Mouse (Mus musculus): ENCODE measurements around the gene Olfr688. TPM values are rescaled to one million over a fixed set of nuclear protein-coding genes. Genes with fewer than 3 reads are reported as not detected.

Olfr688 gene
- polyA plus RNA-seq (2012; rRNA removed) = not detected in 2 replicates

DNA sequence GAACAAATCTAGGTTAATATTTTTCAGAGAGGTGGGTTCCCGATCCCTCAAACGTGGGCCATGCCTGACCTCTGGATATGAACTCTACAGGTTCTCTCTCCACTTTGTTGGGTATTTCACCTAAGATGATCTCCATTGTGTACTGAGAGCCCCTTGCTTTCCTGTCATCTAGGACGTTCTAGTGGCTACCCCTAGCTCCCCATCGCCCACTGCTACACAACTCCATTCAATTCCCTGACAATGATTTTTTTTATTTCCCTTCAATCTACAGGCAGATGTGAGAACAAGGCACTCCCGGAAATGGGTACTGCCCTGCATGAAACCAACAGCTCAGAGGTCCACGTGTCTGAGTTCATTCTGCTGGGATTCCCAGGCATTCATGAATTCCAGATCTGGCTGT lies at the start of gene Olfr688:
Gene Olfr688 (plus strand): TSS at position 301 of the 400 bp plus-strand sequence.
- H3K4me3 ChIP-seq (replicated peaks; ENCODE audit: extremely low read depth, low read depth, low read length) = no peak within 1 kb of the TSS
- no peaks in the 10 kb centered on the region for H3K4me1 ChIP-seq (ENCODE audit: control insufficient read depth, insufficient read depth, low read length)
- WGBS = 75% methylated on average over 6 of the region's 6 CpGs
- TF ChIP-seq POLR2A (IDR thresholded peaks at IDR 0.05; ENCODE audit: borderline replicate concordance, extremely low read depth, low read depth, low read length) (no peak), CTCF (IDR thresholded peaks at IDR 0.05; ENCODE audit: insufficient read depth, low read length) (no peak)
- no peak for DNase-seq

DNA sequence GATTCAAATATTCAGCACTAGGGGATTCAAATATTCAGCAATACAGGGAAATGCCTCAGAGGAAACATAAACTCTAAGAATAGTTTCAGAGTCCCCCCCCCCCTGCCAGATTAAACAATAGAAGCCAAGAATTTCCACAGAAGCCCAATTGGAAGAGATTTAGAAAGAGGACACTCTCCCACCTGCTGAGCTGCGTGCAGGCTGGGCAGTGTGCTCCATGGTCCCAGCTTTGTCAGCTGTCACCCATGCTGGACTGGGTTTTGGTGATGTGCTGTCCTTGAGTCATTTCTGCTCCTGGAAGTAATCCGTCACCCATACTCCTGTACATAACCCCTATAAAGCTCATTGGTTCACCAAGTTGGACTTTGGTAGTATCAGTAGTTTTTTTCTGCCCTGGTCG lies 40.2 kb upstream of the Olfr688 start:
- 78% methylated on average over 3 of the region's 3 CpGs for WGBS
- TF ChIP-seq CTCF (IDR thresholded peaks at IDR 0.05; ENCODE audit: insufficient read depth, low read length) (no peak), POLR2A (IDR thresholded peaks at IDR 0.05; ENCODE audit: borderline replicate concordance, extremely low read depth, low read depth, low read length) (no peak)
- DNase-seq = no peak
- Histone ChIP-seq H3K4me1 (ENCODE audit: control insufficient read depth, insufficient read depth, low read length) (no peaks in the 10 kb centered on the region), H3K4me3 (replicated peaks; ENCODE audit: extremely low read depth, low read depth, low read length) (no peak overlapping the region)

DNA sequence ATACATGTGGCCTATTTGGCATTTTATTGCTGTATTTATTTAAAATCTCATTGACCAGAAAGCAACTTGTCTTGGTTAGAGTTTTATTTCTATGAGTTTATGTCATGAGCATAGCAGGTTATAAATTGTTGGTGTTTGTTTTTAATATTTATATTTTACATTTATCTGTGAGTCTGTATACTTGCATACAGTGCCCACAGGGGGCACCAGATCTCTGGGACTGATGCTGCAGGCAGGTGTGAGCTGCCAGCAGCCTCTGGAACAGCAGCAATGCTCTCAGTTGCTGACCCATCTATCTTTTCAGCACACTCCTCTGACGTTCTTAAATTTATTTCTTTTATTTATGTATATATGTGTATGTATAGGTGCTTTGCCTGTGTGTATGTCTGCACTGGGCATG lies 39.7 kb upstream of the Olfr688 start:
- no peaks in the 10 kb centered on the region for H3K4me1 ChIP-seq (ENCODE audit: control insufficient read depth, insufficient read depth, low read length)
- H3K4me3 ChIP-seq (replicated peaks; ENCODE audit: extremely low read depth, low read depth, low read length) = no peak overlapping the region
- DNase-seq = no peak
- TF ChIP-seq CTCF (IDR thresholded peaks at IDR 0.05; ENCODE audit: insufficient read depth, low read length) (no peak), POLR2A (IDR thresholded peaks at IDR 0.05; ENCODE audit: borderline replicate concordance, extremely low read depth, low read depth, low read length) (no peak)
- 52% methylated on average over 1 of the region's 1 CpGs for WGBS

DNA sequence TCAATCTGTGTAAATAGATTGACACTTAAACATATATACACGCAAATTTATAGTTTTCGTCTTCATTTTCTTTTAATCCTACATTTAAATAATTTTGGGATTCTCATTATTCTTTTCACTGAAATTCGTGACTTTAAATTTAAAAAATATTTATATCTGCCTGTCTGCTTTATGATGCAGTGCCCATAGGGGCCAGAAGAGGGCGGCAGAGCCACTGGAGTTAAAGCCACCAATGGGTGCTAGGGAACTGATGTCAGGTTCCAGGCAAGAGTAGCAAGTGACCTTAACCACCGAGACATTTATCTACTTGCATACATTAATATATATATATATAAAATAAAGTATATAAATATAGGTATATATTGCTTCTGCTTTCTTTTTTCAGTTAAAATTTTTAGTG lies 31.2 kb upstream of the Olfr688 start:
- DNase-seq = no peak
- Histone ChIP-seq H3K4me1 (ENCODE audit: control insufficient read depth, insufficient read depth, low read length) (no peaks in the 10 kb centered on the region), H3K4me3 (replicated peaks; ENCODE audit: extremely low read depth, low read depth, low read length) (no peak overlapping the region)
- 62% methylated on average over 5 of the region's 5 CpGs for WGBS
- no peak for TF ChIP-seq POLR2A (IDR thresholded peaks at IDR 0.05; ENCODE audit: borderline replicate concordance, extremely low read depth, low read depth, low read length)
- 0 out of 2 replicates have a peak, but pooled peaks have one; percentile 39 for TF ChIP-seq CTCF (IDR thresholded peaks at IDR 0.05; ENCODE audit: insufficient read depth, low read length)

DNA sequence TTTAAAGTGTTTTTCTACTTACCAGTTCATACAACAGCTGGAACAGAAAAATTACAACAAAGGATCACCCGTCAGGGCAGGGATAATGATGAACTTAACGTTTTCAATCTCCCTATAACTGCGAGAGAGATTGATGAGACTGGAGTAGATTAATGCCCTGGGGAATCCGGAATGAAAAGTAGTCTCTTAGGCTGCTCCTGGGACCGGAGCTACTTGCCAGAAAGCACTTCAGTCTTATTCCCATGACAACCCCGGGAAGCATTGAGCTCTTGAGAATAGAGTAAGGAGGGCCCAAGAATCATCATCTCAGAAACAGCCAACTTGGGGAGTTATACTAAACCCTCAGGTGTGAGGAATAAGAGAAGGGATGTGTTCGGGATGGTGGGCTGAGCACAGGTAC lies 15.5 kb upstream of the Olfr688 start:
- DNase-seq = no peak
- TF ChIP-seq POLR2A (IDR thresholded peaks at IDR 0.05; ENCODE audit: borderline replicate concordance, extremely low read depth, low read depth, low read length) (no peak), CTCF (IDR thresholded peaks at IDR 0.05; ENCODE audit: insufficient read depth, low read length) (no peak)
- no peaks in the 10 kb centered on the region for H3K4me1 ChIP-seq (ENCODE audit: control insufficient read depth, insufficient read depth, low read length)
- 54% methylated on average over 7 of the region's 7 CpGs for WGBS
- no peak overlapping the region for H3K4me3 ChIP-seq (replicated peaks; ENCODE audit: extremely low read depth, low read depth, low read length)

DNA sequence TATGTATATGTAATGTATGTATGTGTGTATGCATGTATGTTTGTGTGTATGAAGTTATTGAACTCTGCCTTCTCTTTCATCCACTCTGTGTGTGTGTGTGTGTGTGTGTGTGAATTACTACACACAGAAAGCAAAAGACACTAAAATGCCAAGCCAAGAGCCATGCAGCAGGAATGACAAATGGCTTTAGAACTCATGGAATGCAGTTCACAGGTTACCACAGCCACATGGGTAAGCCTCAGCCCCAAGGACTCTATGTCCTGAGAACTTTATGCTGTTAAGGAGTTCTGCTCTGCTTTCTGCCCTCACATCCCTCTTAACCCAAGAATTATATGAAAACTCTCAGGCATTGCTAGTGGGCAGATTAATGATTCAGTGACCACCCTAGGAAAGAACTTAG lies 2.2 kb downstream of the Olfr688 start:
- TF ChIP-seq CTCF (IDR thresholded peaks at IDR 0.05; ENCODE audit: insufficient read depth, low read length) = no peak
- no peak for TF ChIP-seq POLR2A (IDR thresholded peaks at IDR 0.05; ENCODE audit: borderline replicate concordance, extremely low read depth, low read depth, low read length)
- DNase-seq = no peak
- H3K4me3 ChIP-seq (replicated peaks; ENCODE audit: extremely low read depth, low read depth, low read length) = no peak overlapping the region
- H3K4me1 ChIP-seq (ENCODE audit: control insufficient read depth, insufficient read depth, low read length) = no peaks in the 10 kb centered on the region

DNA sequence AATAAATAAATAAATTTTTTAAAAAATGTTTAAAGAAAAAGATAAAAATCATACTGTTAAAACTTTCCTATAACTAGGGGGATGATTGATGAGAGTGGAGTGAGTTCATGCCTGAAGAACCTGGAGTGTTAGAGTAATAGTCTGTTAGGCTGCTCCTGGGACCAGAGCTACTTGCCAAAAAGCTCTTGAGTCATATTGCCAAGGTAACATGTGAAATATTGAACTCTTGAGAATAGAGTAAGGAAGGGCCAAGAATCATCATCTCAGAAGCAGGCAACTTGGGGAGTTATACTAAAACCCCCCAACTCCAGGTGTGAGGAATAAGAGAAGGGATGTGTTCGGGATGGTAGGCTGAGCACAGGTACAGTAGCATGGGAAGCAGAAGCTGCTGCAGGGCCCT lies 23.0 kb downstream of the Olfr688 start, which contains the start of gene Olfr689:
Gene Olfr689 (plus strand): TSS at position 301 of the 400 bp plus-strand sequence.
- TF ChIP-seq POLR2A (IDR thresholded peaks at IDR 0.05; ENCODE audit: borderline replicate concordance, extremely low read depth, low read depth, low read length) = no peak
- TF ChIP-seq CTCF (IDR thresholded peaks at IDR 0.05; ENCODE audit: insufficient read depth, low read length) = no peak
- H3K4me3 ChIP-seq (replicated peaks; ENCODE audit: extremely low read depth, low read depth, low read length) = no peak within 1 kb of the TSS
- DNase-seq = no peak
- WGBS = 67% methylated on average over 1 of the region's 1 CpGs
- no peaks in the 10 kb centered on the region for H3K4me1 ChIP-seq (ENCODE audit: control insufficient read depth, insufficient read depth, low read length)

DNA sequence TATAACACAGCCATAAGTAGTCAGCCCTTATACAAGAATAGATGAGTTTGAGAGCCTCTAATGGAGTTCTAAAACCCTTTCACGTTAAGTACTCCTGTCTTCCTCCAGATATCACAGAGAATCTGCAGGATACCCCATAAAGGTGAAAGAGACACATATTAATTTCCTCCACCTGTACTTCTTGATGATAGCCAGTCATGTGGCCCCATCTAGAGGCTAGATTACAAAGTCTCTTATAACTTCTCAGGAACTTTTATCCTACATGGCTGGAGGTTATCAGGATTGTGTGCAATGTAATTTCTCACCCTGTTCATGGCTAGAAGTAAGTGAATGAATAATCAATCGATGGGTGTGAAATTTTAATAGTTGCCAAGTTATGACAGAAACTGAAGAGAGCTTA lies 37.4 kb downstream of the Olfr688 start:
- DNase-seq = no peak
- TF ChIP-seq CTCF (IDR thresholded peaks at IDR 0.05; ENCODE audit: insufficient read depth, low read length) (no peak), POLR2A (IDR thresholded peaks at IDR 0.05; ENCODE audit: borderline replicate concordance, extremely low read depth, low read depth, low read length) (no peak)
- 64% methylated on average over 2 of the region's 2 CpGs for WGBS
- no peak overlapping the region for H3K4me3 ChIP-seq (replicated peaks; ENCODE audit: extremely low read depth, low read depth, low read length)
- no peaks in the 10 kb centered on the region for H3K4me1 ChIP-seq (ENCODE audit: control insufficient read depth, insufficient read depth, low read length)

DNA sequence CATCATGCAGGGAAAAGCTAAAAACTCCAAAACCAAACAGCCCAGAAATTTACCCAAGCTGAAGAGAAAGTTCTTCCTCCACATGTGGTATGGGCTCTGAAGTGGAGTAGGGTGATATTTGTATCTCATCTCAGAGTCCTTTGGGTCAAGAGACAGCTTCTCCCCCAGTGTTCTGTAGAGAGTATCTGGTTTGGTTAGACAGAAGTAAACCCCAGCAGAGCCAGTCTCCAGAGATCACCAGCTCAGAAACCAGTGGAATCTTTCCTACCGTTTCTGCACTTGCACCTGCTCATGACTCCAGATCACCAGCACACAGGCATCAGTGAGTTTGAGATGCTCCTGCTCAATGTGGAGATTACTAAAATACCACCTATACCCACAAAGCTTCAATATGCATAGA lies 46.1 kb downstream of the Olfr688 start, which contains the start of gene Olfr690:
Gene Olfr690 (minus strand): TSS at position 101 of the 400 bp plus-strand sequence.
- DNase-seq = no peak
- TF ChIP-seq CTCF (IDR thresholded peaks at IDR 0.05; ENCODE audit: insufficient read depth, low read length) = no peak
- no peak for TF ChIP-seq POLR2A (IDR thresholded peaks at IDR 0.05; ENCODE audit: borderline replicate concordance, extremely low read depth, low read depth, low read length)
- H3K4me3 ChIP-seq (replicated peaks; ENCODE audit: extremely low read depth, low read depth, low read length) = no peak within 1 kb of the TSS
- 78% methylated on average over 1 of the region's 1 CpGs for WGBS
- no peaks in the 10 kb centered on the region for H3K4me1 ChIP-seq (ENCODE audit: control insufficient read depth, insufficient read depth, low read length)

Other genes starting within 250 kb of the Olfr688 start
- gene Olfr677, start 236.7 kb upstream of the Olfr688 start, polyA plus RNA-seq (2012; rRNA removed) = not detected in 2 replicates
- gene Olfr678, start 223.6 kb upstream of the Olfr688 start, polyA plus RNA-seq (2012; rRNA removed) = not detected in 2 replicates
- gene Olfr679, start 206.9 kb upstream of the Olfr688 start, polyA plus RNA-seq (2012; rRNA removed) = not detected in 2 replicates
- not detected in 2 replicates for gene Olfr680-ps1, start 195.3 kb upstream of the Olfr688 start, polyA plus RNA-seq (2012; rRNA removed)
- gene Olfr681, start 171.3 kb upstream of the Olfr688 start, polyA plus RNA-seq (2012; rRNA removed) = not detected in 2 replicates
- gene Olfr683, start 141.1 kb upstream of the Olfr688 start, polyA plus RNA-seq (2012; rRNA removed) = not detected in 2 replicates
- gene Olfr684, start 124.4 kb upstream of the Olfr688 start, polyA plus RNA-seq (2012; rRNA removed) = not detected in 2 replicates
- gene Olfr685, start 102.1 kb upstream of the Olfr688 start, polyA plus RNA-seq (2012; rRNA removed) = not detected in 2 replicates
- gene Olfr686, start 80.6 kb upstream of the Olfr688 start, polyA plus RNA-seq (2012; rRNA removed) = not detected in 2 replicates
- not detected in 2 replicates for gene Olfr689, start 23.1 kb downstream of the Olfr688 start, polyA plus RNA-seq (2012; rRNA removed)
- not detected in 2 replicates for gene Olfr690, start 46.0 kb downstream of the Olfr688 start, polyA plus RNA-seq (2012; rRNA removed)
- not detected in 2 replicates for gene Olfr691, start 54.2 kb downstream of the Olfr688 start, polyA plus RNA-seq (2012; rRNA removed)
- not detected in 2 replicates for gene Olfr692, start 80.1 kb downstream of the Olfr688 start, polyA plus RNA-seq (2012; rRNA removed)
- gene Gm5901, start 86.9 kb downstream of the Olfr688 start, polyA plus RNA-seq (2012; rRNA removed) = not detected in 2 replicates
- 46.7 and 57.9 TPM in 2 replicates for gene Fam160a2, start 112.0 kb downstream of the Olfr688 start, polyA plus RNA-seq (2012; rRNA removed)
- 0.12 and 0.14 TPM in 2 replicates for gene Cnga4, start 116.5 kb downstream of the Olfr688 start, polyA plus RNA-seq (2012; rRNA removed)
- not detected in 2 replicates for gene Cckbr, start 137.6 kb downstream of the Olfr688 start, polyA plus RNA-seq (2012; rRNA removed)
- 52.5 and 76.9 TPM in 2 replicates for gene Cavin3, start 194.2 kb downstream of the Olfr688 start, polyA plus RNA-seq (2012; rRNA removed)

Data from lung, adult 2 months (tissue).